Mouse (Mus musculus): Measurements from ENCODE around the gene Dhrs9.
"Not testable (repeated sequence)": the region's sequence is repeated elsewhere in the genome, so short reads cannot be mapped to it uniquely, and the experiment has no call there.

Gene Dhrs9

DNA sequence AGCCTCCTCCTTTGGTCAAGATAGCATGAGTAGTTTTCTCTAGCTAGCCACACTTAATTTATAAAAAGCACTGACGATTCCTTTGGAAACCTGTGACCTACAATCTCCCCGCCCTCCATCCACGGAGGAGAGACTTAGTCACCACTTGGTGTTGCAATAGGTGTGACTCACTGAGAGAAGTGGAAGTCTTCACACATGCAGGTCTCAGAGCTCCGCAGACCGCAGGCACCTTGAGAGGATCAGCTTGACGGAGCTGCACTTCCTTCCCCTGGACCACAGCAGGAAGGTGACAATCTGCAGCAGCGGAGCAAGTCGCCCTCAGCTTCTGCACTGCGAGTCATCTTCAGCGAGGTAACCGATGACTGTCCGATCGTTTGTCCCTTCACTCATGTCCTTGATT lies at the start of gene Dhrs9:
Gene Dhrs9 (plus strand): TSS at position 165 of the 400 bp plus-strand sequence.
- no peak for DNase-seq (ENCODE audit: low spot score in 2 of 2)

DNA sequence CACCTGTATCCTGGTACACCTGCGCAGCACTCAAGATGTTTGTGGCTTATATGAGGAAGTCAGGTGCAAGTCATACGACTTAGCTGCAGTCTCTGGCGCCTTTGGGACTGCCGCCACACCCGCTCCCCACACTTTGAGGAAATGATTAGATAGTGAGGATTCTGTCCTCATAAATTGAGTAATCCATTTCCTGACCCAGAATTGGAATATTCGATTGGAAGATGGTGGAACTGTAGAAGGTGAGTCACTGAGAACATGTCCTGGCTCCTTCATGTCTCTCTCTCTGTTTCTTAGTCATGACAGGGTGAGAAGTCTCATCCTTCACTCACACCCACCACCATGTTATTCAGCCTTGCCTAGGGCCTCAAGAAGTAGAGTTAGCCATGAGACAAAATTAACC lies 48.7 kb upstream of the Dhrs9 start:
- not testable (repeated sequence) for DNase-seq (ENCODE audit: low spot score in 2 of 2)

DNA sequence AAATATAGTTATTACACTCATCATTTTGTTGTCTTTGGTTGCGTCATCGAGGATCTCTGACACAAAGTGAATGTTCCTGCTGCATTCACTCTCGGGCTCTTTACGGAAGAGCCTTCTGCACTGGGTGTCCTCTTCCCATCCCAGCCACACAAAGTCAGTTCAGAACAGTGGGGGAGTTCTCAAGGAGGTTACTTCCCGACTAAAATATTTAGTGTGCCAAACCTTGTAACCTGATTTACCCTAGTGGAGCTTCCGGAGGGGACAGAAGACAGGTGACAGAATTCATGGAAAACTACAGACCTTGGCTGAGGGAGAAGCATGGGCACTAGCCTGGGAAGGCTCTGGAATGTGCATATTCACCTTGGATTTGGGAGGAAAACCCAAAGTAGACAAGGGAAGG lies 38.7 kb upstream of the Dhrs9 start:
- DNase-seq (ENCODE audit: low spot score in 2 of 2), result no peak

DNA sequence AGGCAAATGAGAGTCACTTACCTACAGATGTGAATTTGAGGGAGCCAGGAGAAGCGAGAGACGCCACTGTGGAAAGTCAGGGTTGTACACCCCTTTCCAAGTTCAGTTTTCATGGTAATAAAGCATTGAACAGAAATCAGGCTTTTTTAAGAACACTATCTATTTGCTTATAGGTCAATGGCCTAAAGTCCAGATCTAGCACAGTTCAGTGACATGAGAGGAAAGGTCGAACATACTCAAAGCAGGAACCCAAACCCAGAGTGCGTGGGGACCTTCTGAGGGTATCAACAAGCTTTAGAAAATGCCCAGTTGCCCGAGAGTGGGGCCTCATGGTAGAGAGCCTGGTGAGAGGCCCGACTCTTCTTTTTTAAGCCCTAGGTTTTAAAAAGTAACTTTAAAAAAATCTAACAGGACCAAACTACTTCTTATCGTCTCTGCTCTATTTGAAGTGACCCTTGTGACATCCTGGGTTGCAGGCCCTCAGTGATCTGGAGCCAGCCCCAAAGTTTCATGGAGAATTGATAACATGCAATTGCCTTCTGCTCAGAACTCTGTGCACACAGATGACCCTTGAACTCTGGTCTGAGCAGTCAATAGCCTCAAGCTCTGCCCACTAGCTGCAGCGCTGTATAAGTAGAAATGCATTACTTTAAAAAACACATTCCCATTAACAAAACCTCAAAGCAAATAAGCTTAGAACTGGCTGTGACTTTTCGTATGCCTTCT lies 37.6 kb upstream of the Dhrs9 start, which contains the start of gene Abcb11:
Gene Abcb11 (minus strand): TSS at position 121 of the 726 bp plus-strand sequence.
- DNase-seq (ENCODE audit: low spot score in 2 of 2), result no peak

DNA sequence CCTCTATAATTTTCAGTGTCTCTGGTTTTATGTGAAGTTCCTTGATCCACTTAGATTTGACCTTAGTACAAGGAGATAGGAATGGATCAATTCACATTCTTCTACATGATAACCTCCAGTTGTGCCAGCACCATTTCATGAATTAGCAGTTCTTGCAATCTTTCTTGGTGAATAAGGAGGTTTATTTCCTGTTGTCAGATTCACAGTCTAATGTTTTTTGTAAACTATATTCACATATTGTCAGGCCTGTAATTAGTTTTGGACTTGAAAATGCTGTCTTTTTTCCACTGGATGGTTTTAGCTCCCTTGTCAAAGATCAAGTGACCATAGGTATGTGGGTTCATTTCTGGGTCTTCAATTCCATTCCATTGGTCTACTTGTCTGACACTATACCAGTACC lies 24.8 kb upstream of the Dhrs9 start:
- DNase-seq (ENCODE audit: low spot score in 2 of 2), result not testable (repeated sequence)

DNA sequence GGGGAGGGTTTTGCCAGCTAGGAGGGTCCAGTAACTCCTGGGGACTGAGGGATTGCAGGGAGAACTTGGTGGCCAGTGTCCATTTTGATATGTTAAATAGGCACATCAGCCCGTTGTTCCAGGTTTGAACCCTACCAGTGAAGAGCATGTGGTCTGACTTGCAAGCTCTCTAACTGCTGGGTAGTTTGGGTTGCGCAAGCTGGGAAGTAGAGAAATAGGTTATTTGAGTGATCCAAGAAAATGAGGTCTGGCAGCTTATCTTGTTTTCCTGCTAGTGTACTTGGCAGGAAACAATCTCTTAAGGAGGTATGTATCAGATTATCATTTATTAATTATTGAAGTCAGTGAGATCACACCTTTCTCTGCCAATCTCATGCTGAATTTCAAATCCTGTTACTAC lies 15.4 kb upstream of the Dhrs9 start:
- DNase-seq (ENCODE audit: low spot score in 2 of 2), result no peak

DNA sequence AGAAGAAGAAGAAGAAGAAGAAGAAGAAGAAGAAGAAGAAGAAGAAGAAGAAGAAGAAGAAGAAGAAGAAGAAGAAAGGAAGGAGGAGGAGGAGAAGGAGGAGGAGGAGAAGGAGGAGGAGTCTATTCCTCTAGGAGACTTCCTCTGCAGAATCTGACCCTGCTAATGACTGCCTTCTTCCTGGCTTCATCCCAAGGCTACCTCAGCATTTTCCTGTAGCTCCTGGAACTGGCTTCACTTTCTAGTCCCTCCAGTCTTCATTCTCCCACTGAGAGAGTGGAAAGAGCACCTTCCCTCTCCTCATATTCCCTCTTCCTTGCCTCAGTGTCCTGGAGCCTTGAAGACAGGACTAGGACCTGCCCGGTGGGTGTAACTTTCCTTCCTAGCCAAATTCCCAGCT lies 15.0 kb upstream of the Dhrs9 start:
- no peak for DNase-seq (ENCODE audit: low spot score in 2 of 2)

DNA sequence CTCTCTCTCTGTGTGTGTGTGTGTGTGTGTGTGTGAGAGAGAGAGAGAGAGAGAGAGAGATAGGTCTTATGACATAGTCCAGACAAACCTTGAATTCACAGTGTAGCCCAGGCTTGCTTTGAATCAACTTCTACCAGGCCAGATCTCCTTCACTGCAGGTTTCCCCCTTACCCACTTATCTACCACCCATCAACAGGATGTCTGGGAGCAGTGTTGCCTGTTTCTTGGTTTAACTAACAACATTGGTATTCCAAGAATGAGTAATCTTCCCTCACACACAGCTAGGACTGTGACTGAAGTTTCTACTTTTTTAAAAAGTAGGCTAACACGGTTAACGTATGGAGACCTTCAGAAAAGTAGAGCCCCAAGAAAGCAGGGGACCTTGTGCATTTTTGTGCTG lies 3.5 kb upstream of the Dhrs9 start:
- DNase-seq (ENCODE audit: low spot score in 2 of 2), result no peak

DNA sequence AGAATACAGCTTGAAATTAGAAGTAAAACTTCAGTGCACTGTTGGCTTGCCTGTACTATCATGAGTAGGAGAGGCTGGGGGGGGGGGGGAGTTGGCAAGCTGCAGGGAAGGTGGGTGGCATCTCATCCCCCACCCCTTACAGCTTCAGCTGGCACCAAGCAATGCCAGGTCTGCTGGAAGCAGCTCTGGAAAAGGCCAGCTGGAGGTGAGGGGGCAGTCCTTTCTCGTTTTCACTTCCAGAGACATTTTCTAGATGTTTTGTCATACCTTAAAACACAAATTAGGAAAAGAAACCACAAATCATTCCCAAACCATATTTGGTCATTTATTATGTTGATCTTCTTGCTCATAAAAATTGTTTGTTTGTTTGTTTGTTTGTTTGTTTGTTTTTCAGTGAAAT lies 444 bp upstream of the Dhrs9 start:
- DNase-seq (ENCODE audit: low spot score in 2 of 2), result no peak

DNA sequence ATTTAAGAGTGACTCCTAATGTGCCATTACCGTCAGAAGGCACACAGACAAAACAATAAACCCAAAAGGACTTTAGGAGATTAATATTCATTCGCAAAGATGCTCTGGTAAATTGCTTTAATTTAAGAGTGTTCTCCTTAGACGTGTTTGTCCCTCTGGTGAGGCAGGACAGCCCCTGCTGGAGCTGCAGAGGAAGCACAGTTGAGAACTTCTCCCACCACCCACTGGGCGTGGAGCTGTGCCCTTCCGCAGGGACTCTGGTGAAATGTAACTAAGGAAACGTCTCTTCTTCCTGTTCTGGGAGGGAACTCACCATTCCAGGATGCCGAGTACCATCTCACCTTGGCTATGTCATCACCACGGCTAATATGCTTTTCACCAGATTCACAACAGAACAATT lies 1.5 kb downstream of the Dhrs9 start:
- DNase-seq (ENCODE audit: low spot score in 2 of 2), result no peak

DNA sequence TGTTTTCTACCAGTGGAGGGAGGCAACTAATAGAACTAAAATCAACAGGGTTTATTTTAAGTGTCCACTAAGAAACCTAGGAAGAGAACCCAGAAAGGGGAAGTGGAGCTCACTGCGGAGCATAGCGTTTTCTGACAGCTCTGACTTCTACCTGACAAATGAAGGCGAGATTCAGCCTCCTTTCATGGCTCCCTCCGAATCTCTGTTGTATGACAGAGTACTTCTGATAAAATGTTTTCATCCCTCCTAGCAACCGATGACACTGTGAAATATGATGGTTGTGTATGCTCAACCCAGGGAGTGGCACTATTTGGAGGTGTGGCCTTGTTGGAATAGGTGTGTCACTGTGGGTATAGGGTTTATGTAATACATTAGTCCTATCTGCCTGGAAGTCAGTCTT lies 2.6 kb downstream of the Dhrs9 start:
- no peak for DNase-seq (ENCODE audit: low spot score in 2 of 2)

DNA sequence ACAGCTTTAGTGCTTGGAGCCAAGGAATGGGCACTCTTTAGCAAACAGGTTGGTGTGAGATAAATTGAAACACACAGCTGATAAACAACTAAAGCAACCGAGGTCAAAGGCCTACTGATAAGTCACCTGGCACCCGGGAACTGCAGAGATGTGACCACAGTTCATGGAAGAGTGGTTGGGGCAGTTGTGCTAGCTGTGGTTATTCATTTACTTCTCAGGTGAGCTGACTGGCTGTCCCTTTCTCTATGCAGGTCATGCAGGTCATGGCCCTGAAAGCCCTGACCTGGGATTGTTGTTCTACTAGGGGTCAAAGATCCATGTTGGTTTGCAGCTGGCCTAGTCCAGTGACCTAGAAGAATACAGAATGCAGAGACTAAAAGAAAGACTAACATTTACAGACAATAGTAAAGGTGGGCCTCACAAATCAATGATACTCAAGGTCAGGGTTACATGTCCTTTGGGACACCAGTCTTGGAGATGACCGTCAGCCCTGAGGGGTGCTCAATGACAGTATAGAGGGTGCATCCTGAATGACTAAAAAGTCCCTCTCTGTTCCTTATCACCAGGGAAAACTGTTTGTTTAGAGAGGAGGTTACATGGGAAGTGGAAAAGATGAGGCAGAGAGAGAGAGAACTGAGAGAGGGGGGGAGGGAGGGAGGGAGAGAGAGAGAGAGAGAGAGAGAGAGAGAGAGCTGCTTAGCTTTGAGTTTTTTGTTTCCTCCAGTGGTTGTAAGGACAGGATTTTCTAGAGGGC lies 6.0 kb downstream of the Dhrs9 start:
- DNase-seq (ENCODE audit: low spot score in 2 of 2), result no peak

DNA sequence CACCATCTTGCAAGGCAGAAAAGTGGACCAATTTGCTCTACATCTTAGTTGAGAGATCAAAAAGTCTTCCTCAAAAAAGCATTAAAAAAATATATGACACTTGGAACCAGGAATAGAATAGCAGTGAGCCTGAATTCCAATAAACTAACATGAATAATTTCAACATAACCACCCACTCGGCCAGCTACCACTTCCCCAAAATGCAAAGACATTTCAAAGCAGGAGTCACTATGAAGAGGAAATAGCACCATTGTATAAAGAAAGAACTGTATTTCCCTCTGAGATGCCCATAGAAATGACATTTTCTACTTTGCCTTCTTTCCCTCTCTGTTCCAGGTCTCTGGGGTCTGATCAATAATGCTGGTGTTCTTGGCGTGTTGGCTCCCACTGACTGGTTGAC lies 13.7 kb downstream of the Dhrs9 start:
- DNase-seq (ENCODE audit: low spot score in 2 of 2), result no peak

DNA sequence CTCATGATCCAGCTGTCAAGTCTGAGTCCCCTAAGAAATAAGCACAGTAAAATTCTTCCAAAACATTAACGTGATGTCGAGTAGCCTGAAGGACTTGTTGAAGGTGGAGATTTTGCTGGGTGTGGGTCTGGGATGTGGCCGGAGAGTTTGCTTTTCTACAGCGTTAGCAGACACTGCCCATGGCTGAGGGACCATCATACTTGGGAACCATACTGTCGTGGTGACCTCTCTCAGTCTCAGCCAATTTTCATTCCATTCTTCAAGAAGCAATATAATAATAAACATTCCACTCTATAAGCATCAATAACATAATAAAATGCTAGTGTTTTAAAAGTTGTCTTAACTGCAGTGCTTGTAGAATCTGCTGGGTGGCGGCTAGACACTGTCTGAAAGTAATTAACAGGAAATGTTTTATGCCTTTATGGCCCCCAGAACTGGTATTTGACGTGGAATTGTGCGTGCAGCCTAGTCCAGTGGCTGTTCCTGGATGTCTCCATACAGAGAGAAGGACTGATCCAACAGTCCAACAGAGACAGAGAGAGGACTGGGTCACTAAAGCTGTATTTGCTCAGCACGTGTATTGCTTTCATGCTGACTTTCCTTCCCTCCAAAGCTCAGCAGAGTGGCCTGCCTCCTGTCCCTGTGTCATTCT lies 15.5 kb downstream of the Dhrs9 start:
- no peak for DNase-seq (ENCODE audit: low spot score in 2 of 2)

DNA sequence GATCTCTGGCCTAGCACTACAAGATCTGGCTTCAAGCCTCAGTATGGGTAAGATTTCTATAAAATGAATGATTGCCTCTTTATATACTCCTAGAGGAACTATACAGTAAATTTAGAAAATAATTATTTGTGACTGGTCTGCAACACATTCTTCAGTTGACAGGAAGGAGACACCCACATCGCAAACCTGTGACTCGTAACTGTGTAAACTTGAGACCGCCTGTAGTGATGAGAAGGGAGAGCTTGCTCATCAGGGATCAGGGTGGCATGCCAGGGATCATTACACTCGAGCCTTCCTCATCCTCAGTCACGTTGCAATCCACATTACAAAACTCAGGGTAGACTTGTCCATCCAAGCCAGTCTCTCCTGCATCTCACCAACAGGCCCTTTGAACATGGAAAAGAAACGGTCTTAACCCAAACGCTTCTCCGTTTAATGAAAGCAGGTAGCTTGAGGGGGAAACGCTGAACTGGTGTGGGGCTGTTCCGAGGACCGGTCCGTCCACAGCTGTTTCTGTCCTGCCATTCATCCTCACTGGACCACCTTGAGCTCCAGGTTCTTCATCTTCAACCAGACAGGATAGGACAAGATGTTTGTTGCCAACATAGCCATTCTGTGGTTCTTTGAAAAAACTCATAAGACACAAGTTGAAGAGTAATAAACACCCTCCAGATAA lies 16.7 kb downstream of the Dhrs9 start:
- no peak for DNase-seq (ENCODE audit: low spot score in 2 of 2)

DNA sequence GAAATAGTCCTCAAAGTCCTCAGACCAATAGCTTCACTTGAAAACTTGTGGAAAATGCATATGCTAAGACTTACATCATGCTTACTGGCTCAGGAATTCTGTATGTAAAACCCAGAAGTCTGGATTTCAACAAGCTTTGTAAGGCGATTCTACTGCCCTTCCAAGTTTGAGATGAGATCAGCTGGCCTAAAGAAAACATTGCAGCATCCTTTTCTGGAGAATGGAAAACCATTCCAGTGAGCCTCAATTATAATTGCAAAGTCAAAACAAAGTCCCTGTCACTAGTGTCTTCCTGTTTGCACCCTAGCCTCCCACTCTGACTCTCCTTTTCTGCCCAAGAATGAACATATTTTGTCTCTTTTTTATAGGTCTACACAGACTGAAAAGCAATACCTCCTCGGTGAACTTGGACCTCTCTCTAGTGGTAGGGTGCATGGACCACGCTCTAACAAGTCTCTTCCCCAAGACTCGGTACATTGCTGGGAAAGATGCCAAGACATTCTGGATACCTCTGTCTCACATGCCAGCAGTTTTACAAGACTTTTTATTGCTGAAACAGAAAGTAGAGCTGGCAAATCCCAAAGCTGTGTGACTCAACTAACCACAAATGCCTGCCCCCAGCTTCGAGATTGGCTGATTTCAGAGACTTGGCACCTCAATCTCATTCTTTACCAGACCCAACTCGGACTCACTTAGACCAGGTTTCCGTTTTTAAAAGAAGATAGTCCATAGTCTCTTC lies 20.8 kb downstream of the Dhrs9 start:
- DNase-seq (ENCODE audit: low spot score in 2 of 2), result no peak

DNA sequence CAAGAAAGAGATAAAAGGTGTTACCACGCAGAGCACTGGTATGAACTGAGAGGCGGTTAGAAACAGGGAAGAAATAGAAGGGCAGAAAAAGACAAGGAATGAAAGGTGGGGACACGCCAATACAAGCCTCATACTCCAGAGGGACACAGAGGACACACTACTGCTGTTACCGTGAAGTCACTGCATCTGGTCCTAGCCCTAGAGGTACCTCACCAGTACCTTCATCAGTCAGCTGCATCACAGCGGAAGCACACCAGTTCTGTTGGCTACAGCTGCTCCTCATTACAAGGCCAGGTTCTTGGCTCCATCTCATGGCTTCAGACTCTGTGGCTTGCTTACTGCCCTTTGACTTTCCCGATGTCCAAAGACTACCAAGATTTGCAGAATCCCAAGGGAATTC lies 21.6 kb downstream of the Dhrs9 start:
- no peak for DNase-seq (ENCODE audit: low spot score in 2 of 2)

DNA sequence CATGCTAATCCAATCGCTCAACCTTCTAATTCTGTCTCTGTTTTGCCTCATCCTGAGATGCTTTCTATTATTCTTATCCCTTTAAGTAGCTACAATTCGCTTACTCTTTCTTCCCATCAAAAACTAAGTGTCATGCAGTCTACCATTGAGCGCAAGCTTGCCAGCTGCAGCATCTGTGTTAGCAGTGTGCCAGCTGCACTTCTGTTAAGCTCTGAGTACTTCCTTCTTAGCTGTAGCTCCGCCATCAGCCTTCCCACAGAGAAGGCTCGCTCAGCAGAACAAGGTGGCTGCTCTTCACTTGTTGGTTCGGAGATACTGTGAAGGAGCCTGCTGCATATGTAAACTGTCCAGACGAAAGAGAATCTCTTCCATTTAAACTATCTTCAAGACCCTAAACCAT lies 22.1 kb downstream of the Dhrs9 start:
- DNase-seq (ENCODE audit: low spot score in 2 of 2), result no peak

DNA sequence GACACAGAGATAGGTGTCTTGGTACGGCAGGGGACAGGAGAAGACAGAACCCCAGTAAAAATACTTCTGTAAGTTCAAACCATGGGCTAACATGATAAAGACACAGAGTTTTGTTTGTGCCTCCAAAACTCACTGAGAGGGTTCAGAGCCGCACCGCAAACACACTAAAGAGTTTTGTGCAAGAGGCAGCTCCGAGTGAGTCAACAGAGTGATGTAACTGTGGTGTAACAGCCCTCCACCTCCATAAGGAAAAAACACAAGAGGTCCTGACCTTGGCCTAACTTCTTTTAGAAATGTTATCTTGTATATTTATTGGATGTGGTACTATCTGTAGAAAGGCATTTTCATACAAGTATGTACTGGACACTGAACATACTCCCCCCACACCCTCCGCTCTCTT lies 25.4 kb downstream of the Dhrs9 start:
- no peak for DNase-seq (ENCODE audit: low spot score in 2 of 2)

DNA sequence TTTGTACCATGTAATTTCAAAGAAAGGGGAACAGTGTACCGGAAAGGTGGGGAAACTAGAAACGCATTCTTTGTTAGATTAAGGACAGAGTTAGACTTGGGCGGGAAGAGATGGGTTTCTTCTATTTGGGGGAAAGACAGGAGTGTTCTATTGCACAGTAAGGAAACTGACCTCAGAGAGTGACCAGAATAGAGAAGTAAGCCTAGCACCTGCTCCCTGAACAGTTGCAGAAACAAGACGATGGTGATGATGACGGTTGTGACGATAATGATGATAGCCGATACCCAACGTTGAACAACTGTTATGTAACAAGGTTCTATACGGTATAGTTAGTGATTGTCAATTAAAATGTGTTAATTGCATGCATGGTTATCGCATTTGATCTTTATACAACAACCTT lies 34.3 kb downstream of the Dhrs9 start:
- DNase-seq (ENCODE audit: low spot score in 2 of 2), result no peak

DNA sequence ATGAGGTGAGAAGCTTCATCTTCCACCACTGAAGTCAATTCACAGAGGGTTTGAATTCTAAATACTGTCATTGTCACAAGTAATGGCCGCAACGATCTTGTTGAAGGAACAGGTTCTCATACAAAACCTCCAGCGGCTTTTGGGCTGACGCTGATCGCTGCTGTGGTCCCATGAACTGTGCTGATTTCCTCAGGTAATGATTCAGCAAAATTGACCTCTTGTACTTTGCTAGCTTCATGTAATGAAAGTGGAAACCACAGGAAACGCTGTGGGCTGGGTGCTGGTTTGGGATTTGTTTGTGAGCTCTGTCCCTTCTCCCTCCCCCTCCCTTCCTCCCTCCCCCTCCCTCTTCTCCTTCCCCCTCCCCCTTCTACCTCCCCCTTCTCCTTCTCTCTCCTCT lies 34.8 kb downstream of the Dhrs9 start:
- no peak for DNase-seq (ENCODE audit: low spot score in 2 of 2)
